Mouse (Mus musculus) retina, adult 2 months (tissue): ENCODE measurements at regions not wholly inside any gene's neighbourhood (a gene's known extent, or its start where the extent isn't known, plus 50 kb on each side); places are given as distances from the start of the nearest gene placed in this dataset.
"Not testable (repeated sequence)": the region's sequence is repeated elsewhere in the genome, so short reads cannot be mapped to it uniquely, and the experiment has no call there.

Experiments
- DNase-seq: peaks from one replicate; pipeline ENCODE4 v3.0.0-alpha.2; 2012; ENCODE audit warnings: low read depth, low spot score

DNA sequence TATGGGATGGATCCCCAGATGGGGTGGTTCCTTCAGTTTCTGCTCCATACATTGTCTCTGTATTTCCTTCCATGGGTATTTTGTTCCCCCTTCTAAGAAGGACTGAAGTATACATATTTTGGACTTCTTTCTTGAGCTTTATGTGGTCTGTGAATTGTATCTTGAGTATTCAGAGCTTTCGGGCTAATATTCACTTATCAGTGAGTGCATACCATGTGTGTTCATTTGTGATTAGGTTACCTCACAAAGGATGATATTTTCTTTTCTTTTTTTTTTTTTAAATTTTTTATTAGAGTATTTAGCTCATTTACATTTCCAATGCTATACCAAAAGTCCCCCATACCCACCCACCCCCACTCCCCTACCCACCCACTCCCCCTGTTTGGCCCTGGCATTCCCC lies 657.8 kb downstream of the Kcnt2 start:
- DNase-seq = not testable (repeated sequence)

DNA sequence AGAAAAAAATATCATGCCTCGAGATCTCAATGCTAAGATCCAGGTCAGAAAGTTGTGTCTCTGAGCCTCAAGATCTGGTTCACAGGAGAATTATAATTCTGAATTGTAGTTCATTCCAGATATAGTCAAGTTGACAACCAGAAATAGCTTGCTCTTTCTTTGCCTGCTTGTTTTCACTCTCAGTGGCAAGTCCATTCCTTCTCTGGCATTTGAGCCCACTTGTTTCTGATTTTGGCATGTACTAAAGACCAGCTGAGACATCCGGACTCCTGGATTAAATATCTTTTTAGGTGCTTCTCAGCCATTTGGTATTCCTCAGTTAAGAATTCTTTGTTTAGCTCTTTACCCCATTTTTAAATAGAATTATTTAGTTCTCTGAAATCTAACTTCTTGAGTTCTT lies 667.6 kb downstream of the Kcnt2 start:
- no peak for DNase-seq

GRCm38 (mm10) chr1:140940348-140940747 lies 694.4 kb downstream of the Kcnt2 start:
- peak; percentile 4 for DNase-seq

DNA sequence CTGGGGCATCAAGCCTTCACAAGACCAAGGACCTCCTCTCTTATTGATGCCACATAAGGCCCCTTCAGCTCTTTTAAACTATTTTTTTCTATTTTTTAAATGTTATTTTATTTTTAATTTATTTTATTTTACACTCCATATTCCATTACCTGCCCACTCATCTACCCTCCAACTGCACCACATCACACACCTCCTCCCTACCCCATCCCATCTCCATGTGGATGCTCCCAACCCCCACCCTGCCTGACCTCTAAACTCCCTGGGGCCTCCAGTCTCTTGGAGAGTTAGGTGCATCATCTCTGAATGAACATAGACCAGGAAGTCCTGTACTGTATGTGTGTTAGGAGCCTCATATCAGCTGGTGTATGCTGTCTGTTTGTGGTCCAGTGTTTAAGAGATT lies 712.9 kb downstream of the Kcnt2 start:
- no peak for DNase-seq

- DNase-seq = no peak
These were observed 755.9 kb downstream of the Kcnt2 start for GRCm38 (mm10) chr1:141001821-141002220.
